Mouse (Mus musculus) cortical plate, adult 2 months (tissue): Measurements from ENCODE around the gene Slc9a5.

Experiments used
- CTCF ChIP-seq: fragments of 200-500 bp; IDR thresholded peaks from 2 replicates; pipeline ENCODE4 v1.5.1; 2011; ENCODE audit warnings: mild to moderate bottlenecking, control low read depth, low read length; ENCODE audit not compliant: insufficient read depth; ENCODE audit errors: extremely low read depth
- POLR2A ChIP-seq: fragments of 200-500 bp; IDR thresholded peaks from 2 replicates; pipeline ENCODE4 v1.6.1; 2011; ENCODE audit warnings: mild to moderate bottlenecking, low read length, control low read depth; ENCODE audit not compliant: insufficient read depth; ENCODE audit errors: extremely low read depth

DNA sequence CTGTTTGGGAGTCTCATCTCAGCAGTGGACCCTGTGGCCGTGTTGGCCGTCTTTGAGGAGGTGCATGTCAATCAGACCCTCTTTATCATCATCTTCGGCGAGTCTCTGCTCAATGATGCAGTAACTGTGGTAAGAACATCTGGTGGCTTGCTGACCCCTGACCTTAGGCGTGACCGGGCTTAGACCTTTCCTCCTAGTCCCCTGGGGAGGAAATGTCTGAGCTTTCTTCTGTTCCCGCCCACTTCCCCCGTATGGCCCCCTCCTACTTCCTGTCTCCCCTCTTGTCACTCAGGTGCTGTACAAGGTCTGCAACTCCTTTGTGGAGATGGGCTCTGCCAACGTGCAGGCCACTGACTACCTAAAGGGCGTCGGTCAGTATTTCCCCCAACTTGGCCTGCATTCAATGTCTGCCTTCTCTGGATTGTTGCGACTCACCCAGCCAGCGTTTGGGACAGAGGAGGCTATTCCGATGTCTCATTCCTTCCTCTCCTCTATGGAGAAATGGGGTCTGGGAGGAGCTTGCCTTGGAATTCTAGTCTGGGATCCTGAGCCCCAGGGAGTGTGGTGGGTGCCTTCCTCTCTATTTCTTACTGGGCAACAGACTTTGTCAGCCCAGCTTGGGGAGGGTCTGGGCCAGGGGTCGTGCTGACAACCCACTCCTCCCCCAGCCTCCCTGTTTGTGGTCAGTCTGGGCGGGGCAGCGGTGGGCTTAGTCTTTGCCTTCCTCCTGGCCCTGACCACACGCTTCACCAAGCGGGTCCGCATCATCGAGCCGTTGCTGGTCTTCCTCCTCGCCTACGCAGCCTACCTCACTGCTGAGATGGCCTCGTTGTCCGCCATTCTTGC is 6.8 kb downstream of the Slc9a5 start:
- TF ChIP-seq POLR2A, result no peak
- TF ChIP-seq CTCF, result no peak
